Mouse (Mus musculus) limb, embryonic 12.5 days (tissue): ENCODE measurements around the gene Lrrc8d. TPM values are rescaled to one million over a fixed set of nuclear protein-coding genes. Genes with fewer than 3 reads are reported as not detected.

ENCODE experiments used
- ATAC-seq: fragments of 200-750 bp; cut with Nextera tagmentation; 2 replicates; pipeline ENCODE4 v1.8.0; 2017; ENCODE audit warnings: low read depth, moderate TSS enrichment; ENCODE audit not compliant: insufficient number of reproducible peaks, insufficient read depth, low FRiP score, low TSS enrichment
- H3K27ac ChIP-seq: fragments of 300-500 bp; sonication (generic); 2 replicates; pipeline ENCODE4 v1.5.1; 2016; ENCODE audit warnings: mild to moderate bottlenecking, moderate library complexity
- H3K27me3 ChIP-seq: fragments of 300-500 bp; sonication (generic); 2 replicates; pipeline ENCODE4 v1.6.1; 2016; ENCODE audit warnings: mild to moderate bottlenecking, moderate library complexity
- H3K36me3 ChIP-seq: fragments of 300-500 bp; sonication (generic); 2 replicates; pipeline ENCODE4 v1.6.1; 2016; ENCODE audit warnings: mild to moderate bottlenecking, moderate library complexity
- H3K4me1 ChIP-seq: fragments of 300-500 bp; sonication (generic); replicated peaks from 2 replicates; pipeline ENCODE4 v1.6.1; 2016
- H3K4me2 ChIP-seq: fragments of 300-500 bp; sonication (generic); 2 replicates; pipeline ENCODE4 v1.6.1; 2016; ENCODE audit warnings: mild to moderate bottlenecking, moderate library complexity
- H3K4me3 ChIP-seq: fragments of 300-500 bp; sonication (generic); replicated peaks from 2 replicates; pipeline ENCODE4 v1.5.1; 2016; ENCODE audit warnings: mild to moderate bottlenecking
- H3K9ac ChIP-seq: fragments of 300-500 bp; sonication (generic); replicated peaks from 2 replicates; pipeline ENCODE4 v1.6.1; 2016; ENCODE audit warnings: mild to moderate bottlenecking, moderate library complexity
- H3K9me3 ChIP-seq: fragments of 300-500 bp; sonication (generic); 2 replicates; pipeline ENCODE4 v1.6.1; 2016; ENCODE audit warnings: mild to moderate bottlenecking, moderate library complexity
- WGBS: fragments of 180-500 bp; shearing (Covaris S2); methylation state at CpG from one replicate; pipeline ENCODE4 v1.1.7; 2016; 5-methylcytosine and 5-hydroxymethylcytosine counted together
- polyA plus RNA-seq: library from polyadenylated mRNA; unstranded; fragments of >200 nt; fragmentation: Nextera tagmentation; extraction: Ambion mirVana; gene quantifications from 2 replicates; pipeline ENCODE4 v1.2.1, GENCODE M21; 2016

Lrrc8d gene
- polyA plus RNA-seq, 1 experiment from 2014 or later = 22.9 TPM

DNA sequence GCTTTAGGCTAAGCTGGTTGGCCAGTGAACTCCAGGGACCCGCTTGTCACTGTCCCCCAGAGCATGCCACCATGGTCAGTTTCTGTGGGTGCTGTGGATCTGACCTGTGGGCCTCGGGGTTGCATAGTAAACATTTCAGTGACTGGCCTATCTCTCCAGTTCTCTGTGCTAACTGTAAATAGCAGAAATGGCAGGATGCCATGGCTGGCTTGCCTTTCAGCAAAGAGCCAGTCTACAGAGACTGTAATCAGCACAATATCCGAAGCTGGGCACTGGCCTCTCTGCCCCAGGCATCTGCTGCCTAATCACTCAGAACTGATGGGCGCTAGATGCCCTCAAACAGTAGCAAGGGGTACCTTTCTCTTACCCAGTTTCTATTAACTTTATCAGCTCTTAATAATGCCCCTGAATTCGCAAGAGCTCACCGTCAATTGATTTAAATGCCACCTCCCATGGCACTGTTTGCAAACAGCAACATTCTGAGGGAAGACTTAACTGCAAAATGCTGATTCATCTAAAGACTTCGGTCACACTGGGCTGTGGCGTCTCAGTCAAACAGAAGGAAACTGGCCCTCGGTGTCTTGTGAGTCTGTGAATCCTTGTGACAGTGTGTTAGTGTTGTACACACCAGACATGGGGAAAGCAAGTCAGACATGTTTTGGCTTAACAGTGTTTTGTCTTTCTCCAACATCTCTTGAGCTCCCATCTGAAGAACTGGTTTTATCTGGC lies 117.6 kb downstream of the Lrrc8d start:
- no peak overlapping the region for H3K9ac ChIP-seq
- H3K4me1 ChIP-seq = peaks cover 9% of the 10 kb centered on the region
- no peak overlapping the region for H3K4me3 ChIP-seq
- no peak for ATAC-seq
- peaks cover 25% of the 10 kb centered on the region for H3K36me3 ChIP-seq
- peaks cover 9% of the 10 kb centered on the region; the same call in 1 of the 2 replicates for H3K9me3 ChIP-seq
- H3K27me3 ChIP-seq = no peaks in the 10 kb centered on the region
- 91% methylated on average over 9 of the region's 9 CpGs for WGBS
- H3K27ac ChIP-seq = no peak overlapping the region
- no peak overlapping the region for H3K4me2 ChIP-seq

DNA sequence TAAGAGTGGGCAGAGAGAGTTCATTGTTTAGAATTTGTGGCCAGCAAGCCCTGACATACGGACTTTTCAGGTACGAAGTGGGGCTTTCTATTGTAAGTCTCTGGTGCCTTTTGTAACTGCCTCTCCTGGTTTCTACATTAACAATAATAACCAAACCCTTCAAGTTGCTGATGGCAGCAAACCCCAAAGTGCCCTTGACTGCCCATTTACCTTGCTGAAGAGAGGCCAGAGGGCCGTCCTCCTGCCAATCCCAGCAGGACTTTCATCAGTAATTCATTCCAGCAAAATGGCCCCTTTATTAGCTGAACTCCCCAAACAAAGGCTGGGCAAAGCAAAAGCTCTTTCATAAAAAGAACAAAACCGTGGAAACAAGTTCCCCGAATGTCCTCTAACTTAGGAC lies 118.6 kb downstream of the Lrrc8d start:
- Histone ChIP-seq H3K27me3 (no peaks in the 10 kb centered on the region), H3K4me1 (peaks cover 19% of the 10 kb centered on the region), H3K36me3 (peaks cover 15% of the 10 kb centered on the region), H3K9me3 (no peaks in the 10 kb centered on the region; the same call in 1 of the 2 replicates), H3K9ac (no peak overlapping the region), H3K4me3 (no peak overlapping the region), H3K4me2 (no peak overlapping the region), H3K27ac (no peak overlapping the region)
- 65% methylated on average over 5 of the region's 5 CpGs for WGBS
- ATAC-seq = no peak

DNA sequence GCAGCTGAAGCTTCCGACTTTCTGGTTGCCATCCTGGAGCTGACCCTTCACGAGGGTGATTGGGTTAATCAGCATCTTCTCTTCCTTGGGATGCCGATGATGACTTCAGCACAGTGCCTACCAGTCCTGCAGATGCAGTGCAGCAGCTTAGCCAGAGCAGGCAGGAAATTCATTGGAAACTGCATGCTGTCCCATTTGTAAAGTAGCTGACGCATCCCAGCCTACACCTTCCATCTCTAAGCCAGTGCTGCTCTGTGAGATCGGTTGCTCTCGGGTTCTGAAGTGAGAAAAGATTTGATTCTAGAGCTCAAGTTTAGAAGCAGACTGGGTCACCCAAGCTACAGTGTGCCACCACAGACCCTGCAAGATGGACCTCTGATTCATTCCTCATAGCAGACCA lies 121.6 kb downstream of the Lrrc8d start:
- Histone ChIP-seq H3K27me3 (no peaks in the 10 kb centered on the region), H3K9me3 (no peaks in the 10 kb centered on the region), H3K27ac (no peak overlapping the region), H3K36me3 (no peaks in the 10 kb centered on the region), H3K4me2 (no peak overlapping the region), H3K9ac (no peak overlapping the region), H3K4me3 (no peak overlapping the region), H3K4me1 (peaks cover 22% of the 10 kb centered on the region)
- 84% methylated on average over 6 of the region's 6 CpGs for WGBS
- ATAC-seq = no peak

DNA sequence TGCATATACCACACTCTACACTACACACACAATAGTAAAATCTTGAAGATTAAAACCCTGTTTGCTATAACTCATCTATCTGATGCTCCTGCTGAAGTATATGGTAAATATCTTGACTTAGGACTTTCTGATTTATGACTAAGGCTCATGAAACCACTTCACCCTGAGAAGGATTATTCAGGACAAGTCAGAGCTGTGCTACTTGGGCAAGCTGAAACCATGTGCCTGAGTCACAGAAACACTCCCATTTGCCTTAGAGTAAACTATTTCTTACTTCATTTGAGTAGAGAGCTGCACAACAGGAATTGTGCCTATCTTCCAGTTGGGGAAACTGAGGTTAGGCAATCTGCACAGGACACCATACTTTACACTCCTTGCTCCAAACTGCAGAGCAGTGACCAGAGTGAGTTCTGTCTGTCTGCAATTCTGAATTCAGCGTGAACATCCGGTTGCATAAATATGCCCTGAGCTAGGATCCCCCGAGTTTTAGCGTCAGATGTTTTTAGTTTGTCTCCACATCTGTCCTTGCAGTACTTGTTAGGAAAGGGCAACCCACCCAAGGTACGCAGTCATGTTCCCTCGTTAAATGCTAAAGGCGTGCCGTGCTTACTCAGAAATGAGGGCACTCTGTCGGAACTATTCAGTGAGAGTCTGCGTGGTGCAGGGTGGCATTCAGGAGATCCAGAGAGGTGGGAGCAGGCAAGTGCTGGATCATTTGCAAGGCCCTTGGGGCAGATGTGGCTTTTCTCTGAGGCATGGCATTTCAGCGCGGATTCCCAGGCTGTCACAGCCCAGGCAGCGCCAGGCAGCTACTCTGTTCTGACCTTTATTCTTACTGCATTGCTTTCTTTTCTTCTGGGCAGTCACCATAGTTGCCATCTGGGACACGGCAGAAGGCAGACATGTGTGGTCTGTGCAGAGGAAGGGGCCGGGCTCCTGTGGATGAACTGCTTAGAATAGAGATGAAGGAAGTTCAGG lies 123.0 kb downstream of the Lrrc8d start:
- H3K4me2 ChIP-seq = peak overlapping the region; percentile 31
- H3K27ac ChIP-seq = no peak overlapping the region
- H3K9me3 ChIP-seq = no peaks in the 10 kb centered on the region
- WGBS = 36% methylated on average over 15 of the region's 15 CpGs
- H3K27me3 ChIP-seq = no peaks in the 10 kb centered on the region
- no peak overlapping the region for H3K9ac ChIP-seq
- ATAC-seq = no peak
- peaks cover 22% of the 10 kb centered on the region for H3K4me1 ChIP-seq
- no peak overlapping the region for H3K4me3 ChIP-seq
- H3K36me3 ChIP-seq = no peaks in the 10 kb centered on the region

DNA sequence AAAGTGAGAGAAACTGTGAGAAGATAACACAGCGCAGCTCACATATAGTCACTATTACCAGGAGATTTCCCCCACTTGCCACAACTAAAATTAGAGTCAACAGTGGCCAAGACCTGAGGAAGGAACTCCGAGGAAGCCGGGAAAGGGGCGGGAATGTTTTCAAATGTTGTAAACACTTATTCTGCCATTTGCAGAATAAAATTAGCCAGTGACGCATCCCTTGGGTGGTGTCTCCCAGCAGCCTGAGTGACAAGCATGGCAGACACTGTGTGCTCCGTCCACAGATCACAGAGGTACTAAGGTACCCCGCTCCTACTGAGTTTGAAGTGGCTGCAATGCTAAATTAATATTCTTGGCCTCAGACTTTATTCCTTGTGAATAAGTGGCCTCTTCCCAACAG lies 124.5 kb downstream of the Lrrc8d start:
- H3K4me2 ChIP-seq = no peak overlapping the region
- no peaks in the 10 kb centered on the region for H3K27me3 ChIP-seq
- no peaks in the 10 kb centered on the region for H3K9me3 ChIP-seq
- H3K9ac ChIP-seq = no peak overlapping the region
- H3K4me3 ChIP-seq = no peak overlapping the region
- no peak for ATAC-seq
- peaks cover 18% of the 10 kb centered on the region for H3K4me1 ChIP-seq
- no peaks in the 10 kb centered on the region for H3K36me3 ChIP-seq
- WGBS = 83% methylated on average over 7 of the region's 7 CpGs
- no peak overlapping the region for H3K27ac ChIP-seq

DNA sequence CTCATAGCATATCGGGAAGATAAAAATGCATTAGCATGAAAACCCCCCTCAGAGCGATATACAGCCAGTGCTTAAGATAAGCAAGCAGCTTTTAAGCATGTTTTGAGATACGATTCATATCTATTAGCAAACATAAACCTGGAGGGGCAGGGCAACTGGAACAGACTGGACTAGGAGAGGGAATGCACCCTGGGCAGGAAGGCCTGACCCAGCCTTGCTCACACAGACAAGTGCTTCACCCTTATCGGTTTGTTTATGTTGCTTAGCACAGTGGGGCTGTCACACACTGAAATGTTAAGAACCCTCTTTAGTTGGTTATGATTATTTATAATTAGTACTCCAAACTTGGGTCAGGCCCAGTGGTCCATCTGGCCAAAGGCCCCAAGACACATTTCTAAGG lies 125.1 kb downstream of the Lrrc8d start:
- H3K4me2 ChIP-seq = no peak overlapping the region
- H3K36me3 ChIP-seq = no peaks in the 10 kb centered on the region
- H3K27me3 ChIP-seq = no peaks in the 10 kb centered on the region
- 88% methylated on average over 4 of the region's 4 CpGs for WGBS
- no peak overlapping the region for H3K4me3 ChIP-seq
- H3K9me3 ChIP-seq = no peaks in the 10 kb centered on the region
- H3K27ac ChIP-seq = no peak overlapping the region
- no peak for ATAC-seq
- no peak overlapping the region for H3K9ac ChIP-seq
- peaks cover 21% of the 10 kb centered on the region for H3K4me1 ChIP-seq

DNA sequence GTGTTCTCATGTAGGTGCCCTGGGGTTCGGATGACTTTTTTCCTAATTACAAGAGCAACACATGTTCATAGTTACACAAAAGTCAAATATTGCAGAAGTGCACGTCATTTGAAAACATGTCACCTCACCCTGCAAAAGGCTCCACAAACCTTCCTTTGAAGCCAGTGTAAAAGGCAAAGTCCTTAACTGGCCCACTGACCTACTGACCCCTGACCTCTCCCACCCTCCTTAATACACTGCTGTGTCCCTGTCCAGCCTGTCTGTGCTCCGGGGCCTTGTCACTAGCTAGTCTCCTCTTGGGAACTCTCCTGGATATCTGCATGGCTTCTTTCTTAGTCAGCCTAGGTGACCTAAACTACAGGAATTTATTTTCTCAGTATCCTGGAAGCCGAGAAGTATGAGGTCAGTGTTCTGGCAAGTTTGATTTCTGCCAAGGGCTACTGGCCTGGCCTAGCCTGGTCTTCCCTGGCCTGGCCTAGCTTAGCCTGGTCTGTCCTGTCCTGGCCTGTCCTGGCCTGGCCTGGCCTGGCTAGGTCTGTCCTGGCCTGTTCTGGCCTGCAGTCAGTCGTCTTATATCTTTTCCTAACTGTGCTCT lies 127.2 kb downstream of the Lrrc8d start:
- no peak for ATAC-seq
- WGBS = 55% methylated on average over 5 of the region's 5 CpGs
- no peak overlapping the region for H3K4me2 ChIP-seq
- H3K27ac ChIP-seq = no peak overlapping the region
- no peak overlapping the region for H3K4me3 ChIP-seq
- no peaks in the 10 kb centered on the region for H3K27me3 ChIP-seq
- no peaks in the 10 kb centered on the region for H3K9me3 ChIP-seq
- H3K9ac ChIP-seq = no peak overlapping the region
- no peaks in the 10 kb centered on the region for H3K36me3 ChIP-seq
- H3K4me1 ChIP-seq = peaks cover 24% of the 10 kb centered on the region

DNA sequence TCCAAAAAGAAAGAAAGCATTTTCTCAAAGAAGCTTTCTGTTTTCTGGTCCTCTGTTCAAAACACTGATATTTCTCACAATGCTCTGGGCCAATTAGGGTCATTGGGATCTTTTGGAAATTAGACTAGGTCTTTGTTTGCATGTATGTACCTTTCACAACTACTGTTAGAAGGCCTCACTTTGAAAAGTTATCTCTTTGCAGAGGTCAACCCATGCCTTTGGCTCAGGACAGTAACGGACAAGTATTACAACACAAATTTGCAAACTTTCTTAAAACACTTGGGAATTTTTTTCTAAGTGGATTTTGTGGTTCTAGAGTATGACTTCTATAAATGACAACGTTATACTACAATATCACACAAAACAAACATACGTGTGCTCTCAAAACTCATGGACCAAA lies 128.3 kb downstream of the Lrrc8d start:
- WGBS = 92% methylated on average over 3 of the region's 3 CpGs
- Histone ChIP-seq H3K27ac (no peak overlapping the region), H3K27me3 (no peaks in the 10 kb centered on the region), H3K4me2 (no peak overlapping the region), H3K4me3 (no peak overlapping the region), H3K36me3 (no peaks in the 10 kb centered on the region), H3K9me3 (no peaks in the 10 kb centered on the region), H3K4me1 (peaks cover 22% of the 10 kb centered on the region), H3K9ac (no peak overlapping the region)
- no peak for ATAC-seq

DNA sequence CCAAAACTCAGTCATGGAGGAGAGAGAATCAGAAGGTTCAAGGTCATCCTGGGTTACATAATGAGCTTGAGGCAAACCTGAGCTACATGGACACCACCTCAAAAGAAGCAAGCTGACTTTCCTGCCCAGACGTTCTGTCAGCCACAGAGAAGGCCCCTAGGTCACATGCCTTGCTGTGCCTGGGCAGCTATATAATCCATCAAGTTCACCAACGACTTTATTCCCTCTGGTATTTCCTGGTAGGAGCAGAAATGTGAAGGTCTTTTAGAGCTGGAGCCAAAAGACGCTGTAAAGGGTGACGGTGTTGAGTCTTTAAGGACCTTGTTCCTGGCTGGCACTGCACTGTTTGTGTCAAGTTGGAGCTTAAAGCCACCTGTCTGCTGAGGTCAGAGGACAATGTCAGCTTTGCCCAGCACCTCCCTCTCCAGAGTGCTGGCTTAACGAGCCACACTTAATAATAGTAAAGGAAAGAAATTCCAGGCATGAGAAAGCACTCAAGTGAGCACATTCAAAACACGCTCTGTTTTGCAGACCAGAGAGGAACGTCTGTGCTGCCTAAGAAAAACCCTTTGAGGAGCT lies 129.3 kb downstream of the Lrrc8d start:
- peak overlapping the region; percentile 74 for H3K27ac ChIP-seq
- H3K4me3 ChIP-seq = no peak overlapping the region
- no peak overlapping the region for H3K9ac ChIP-seq
- no peak; the same call in 1 of the 2 replicates for ATAC-seq
- peaks cover 15% of the 10 kb centered on the region for H3K4me1 ChIP-seq
- no peaks in the 10 kb centered on the region for H3K27me3 ChIP-seq
- H3K9me3 ChIP-seq = no peaks in the 10 kb centered on the region
- WGBS = 18% methylated on average over 7 of the region's 7 CpGs
- no peak overlapping the region for H3K4me2 ChIP-seq
- H3K36me3 ChIP-seq = no peaks in the 10 kb centered on the region

DNA sequence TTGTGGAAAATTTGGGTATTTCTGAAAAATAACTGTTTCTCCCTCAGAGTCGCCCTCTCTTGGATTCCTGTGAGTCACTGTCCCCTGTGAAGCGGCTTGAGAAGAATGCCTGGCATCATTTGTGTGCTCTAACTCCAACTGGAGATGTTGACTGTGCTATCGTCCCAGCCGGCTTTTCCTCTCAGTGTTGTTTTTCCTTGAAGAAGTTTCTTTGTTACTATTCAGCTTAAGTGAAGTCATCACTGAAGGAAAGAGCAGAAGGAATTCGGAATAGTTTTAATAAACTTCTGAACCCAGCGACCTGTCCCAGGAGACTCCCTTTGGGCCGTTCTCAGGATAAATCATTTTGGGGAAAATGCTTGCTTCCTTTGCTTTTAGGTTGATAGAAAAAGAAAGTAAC lies 132.4 kb downstream of the Lrrc8d start:
- no peak for ATAC-seq
- Histone ChIP-seq H3K36me3 (no peaks in the 10 kb centered on the region), H3K4me1 (peaks cover 15% of the 10 kb centered on the region), H3K27me3 (no peaks in the 10 kb centered on the region), H3K9me3 (no peaks in the 10 kb centered on the region), H3K4me2 (no peak overlapping the region), H3K27ac (no peak overlapping the region), H3K4me3 (no peak overlapping the region), H3K9ac (no peak overlapping the region)
- WGBS = 74% methylated on average over 7 of the region's 7 CpGs

DNA sequence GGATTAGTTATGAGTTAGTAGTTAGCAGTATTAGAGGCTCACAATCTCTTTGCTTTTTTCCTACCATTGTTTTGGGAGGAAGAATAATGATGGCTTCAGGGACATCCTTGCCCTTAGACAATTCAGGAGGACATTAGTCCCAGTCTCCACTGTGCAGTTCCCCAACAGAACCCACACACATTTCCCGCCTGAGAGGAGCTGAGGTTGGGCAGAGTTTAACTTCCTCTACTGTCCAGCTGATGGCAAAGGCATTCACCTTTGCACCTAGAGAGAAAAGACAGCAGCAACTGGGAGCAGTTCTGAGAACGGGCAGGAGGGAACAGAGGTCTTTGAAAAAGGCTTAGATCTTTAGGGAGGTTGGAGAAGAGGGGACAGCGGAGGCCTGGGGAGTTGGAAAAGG lies 134.2 kb downstream of the Lrrc8d start:
- H3K36me3 ChIP-seq = no peaks in the 10 kb centered on the region
- no peaks in the 10 kb centered on the region for H3K27me3 ChIP-seq
- no peak overlapping the region for H3K4me3 ChIP-seq
- no peaks in the 10 kb centered on the region for H3K9me3 ChIP-seq
- ATAC-seq = no peak
- 69% methylated on average over 3 of the region's 3 CpGs for WGBS
- H3K9ac ChIP-seq = no peak overlapping the region
- peaks cover 14% of the 10 kb centered on the region for H3K4me1 ChIP-seq
- no peak overlapping the region for H3K27ac ChIP-seq
- H3K4me2 ChIP-seq = no peak overlapping the region
